Mouse (Mus musculus) spleen, postnatal 10 days (tissue): ENCODE measurements at regions not wholly inside any gene's neighbourhood (a gene's known extent, or its start where the extent isn't known, plus 50 kb on each side); places are given as distances from the start of the nearest gene placed in this dataset.
A peak's percentile ranks its signal among the peaks of the same experiment; 100 is the strongest.
"Not testable (repeated sequence)": the region's sequence is repeated elsewhere in the genome, so short reads cannot be mapped to it uniquely, and the experiment has no call there.

ENCODE experiments used
- DNase-seq, 2 experiments: peaks; one replicate each; pipeline ENCODE4 v3.0.0; 2021 to 2022; ENCODE audit warnings: low spot score in 2 of 2

- DNase-seq = no peak
Measured at GRCm38 (mm10) chr5:148776796-148777659, 152.1 kb downstream of the Katnal1 start.

GRCm38 (mm10) chr5:148775232-148775631 is 153.9 kb downstream of the Katnal1 start:
- no peak for DNase-seq

- no peak for DNase-seq
Measured at GRCm38 (mm10) chr5:148774446-148774845, 154.7 kb downstream of the Katnal1 start.

- DNase-seq = no peak
Measured at GRCm38 (mm10) chr5:148769452-148769851, 159.7 kb downstream of the Katnal1 start.

GRCm38 (mm10) chr5:148768346-148768745 is 160.8 kb downstream of the Katnal1 start:
- no peak for DNase-seq

- DNase-seq = no peak
Measured at GRCm38 (mm10) chr5:148765993-148766392, 163.1 kb downstream of the Katnal1 start.

GRCm38 (mm10) chr5:148760108-148760507 is 169.0 kb downstream of the Katnal1 start:
- DNase-seq = no peak

GRCm38 (mm10) chr5:148758786-148759185 is 170.3 kb downstream of the Katnal1 start:
- DNase-seq = no peak

- no peak for DNase-seq
Measured at GRCm38 (mm10) chr5:148757715-148758114, 171.4 kb downstream of the Katnal1 start.

- no peak for DNase-seq
Measured at GRCm38 (mm10) chr5:148757236-148757635, 171.9 kb downstream of the Katnal1 start.

- peak in 1 of 2 experiments; percentile 43 for DNase-seq
Measured at GRCm38 (mm10) chr5:148756246-148756930, 172.7 kb downstream of the Katnal1 start.

GRCm38 (mm10) chr5:148755807-148756206 is 173.3 kb downstream of the Katnal1 start:
- no peak for DNase-seq

GRCm38 (mm10) chr5:148754896-148755295 is 174.2 kb downstream of the Katnal1 start:
- DNase-seq = no peak

GRCm38 (mm10) chr5:148754363-148754762 is 174.8 kb downstream of the Katnal1 start:
- DNase-seq = no peak

GRCm38 (mm10) chr5:148753457-148753856 is 175.7 kb downstream of the Katnal1 start:
- no peak for DNase-seq

- DNase-seq = no peak
Measured at GRCm38 (mm10) chr5:148751980-148752379, 177.1 kb downstream of the Katnal1 start.

GRCm38 (mm10) chr5:148750002-148750734 is 179.0 kb downstream of the Katnal1 start:
- DNase-seq = no peak

- DNase-seq = no peak
Measured at GRCm38 (mm10) chr5:148747972-148748764, 181.0 kb downstream of the Katnal1 start.

- DNase-seq = no peak
Measured at GRCm38 (mm10) chr5:148747549-148747948, 181.6 kb downstream of the Katnal1 start.

GRCm38 (mm10) chr5:148746726-148747125 is 182.4 kb downstream of the Katnal1 start:
- DNase-seq = not testable (repeated sequence)

GRCm38 (mm10) chr5:148744676-148745391 is 184.3 kb downstream of the Katnal1 start:
- no peak for DNase-seq
